Mouse (Mus musculus) left cerebral cortex, adult 2 months (tissue): ENCODE results near the gene 1190005I06Rik. TPM values are rescaled to one million over a fixed set of nuclear protein-coding genes. Genes with fewer than 3 reads are reported as not detected.

Experiments
- DNase-seq, 2 experiments: peaks; one replicate each; pipeline ENCODE4 v3.0.0; 2021 to 2022; ENCODE audit warnings: low spot score in 2 of 2, mixed read lengths in 1 of 2; ENCODE audit errors: extremely low spot score in 1 of 2
- H3K27ac ChIP-seq: fragments of 200-600 bp; 2 replicates; pipeline ENCODE4 v1.8.1; 2022
- H3K4me3 ChIP-seq: fragments of 200-600 bp; 2 replicates; pipeline ENCODE4 v1.8.1; 2022
- CTCF ChIP-seq: fragments of 200-600 bp; IDR thresholded peaks from 2 replicates; pipeline ENCODE4 v1.8.1; 2022; ENCODE audit warnings: antibody characterized with exemption, mild to moderate bottlenecking, moderate library complexity
- intact Hi-C: fragments of 180-260 bp; cut with DNase I; formaldehyde crosslinking; loops from one replicate; pipeline ENCODE4 v1.15.1; 2025
- long read RNA-seq, 2 experiments: library from polyadenylated mRNA; stranded (forward); transcript quantifications; one replicate each; pipeline ENCODE4 v2.0.0; 2021; ENCODE audit warnings: borderline mapping rate in 2 of 2
- total RNA-seq, 2 experiments: library from RNA; stranded (reverse); gene quantifications; 2 replicates each; pipeline ENCODE4 v1.2.3; 2021

Gene 1190005I06Rik
- 10 to 100 TPM; 11.3 to 11.5 TPM for total RNA-seq
- long read RNA-seq, experiment 1, transcript 1190005I06Rik-201 (4 exons, 844 nt): major isoform, 8 of 12 reads
- long read RNA-seq, experiment 1, partial matches to known transcripts: 0 of 12 reads
- long read RNA-seq, experiment 1, other reads (novel, unspliced or antisense): 3 of 12 reads
- long read RNA-seq, experiment 2, transcript 1190005I06Rik-201 (4 exons, 844 nt): major isoform, 6 of 6 reads
- long read RNA-seq, experiment 2, partial matches to known transcripts: 0 of 6 reads
- long read RNA-seq, experiment 2, other reads (novel, unspliced or antisense): 0 of 6 reads

DNA sequence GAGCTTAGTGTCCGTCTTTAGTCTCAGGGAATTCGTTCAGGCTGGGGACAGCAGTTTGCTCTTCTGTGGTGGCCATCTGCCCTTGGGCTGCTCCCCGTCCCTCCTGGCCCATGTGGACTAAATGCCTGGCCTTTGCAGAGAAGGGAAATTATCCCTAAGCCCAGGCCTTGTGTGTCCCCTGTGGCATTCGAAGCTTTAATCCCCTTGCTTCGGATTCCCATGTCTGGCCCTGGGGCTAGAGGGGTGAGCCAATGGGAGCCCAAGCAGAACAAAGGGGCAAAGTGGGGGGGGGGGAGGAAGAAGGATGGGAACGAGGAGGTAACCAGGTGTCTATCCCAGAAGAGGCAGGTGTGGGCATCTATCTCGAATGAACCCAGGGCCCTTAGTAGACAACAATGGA, at the start of gene 1190005I06Rik:
1190005I06Rik (minus strand) TSS at position 101 of the 400 bp plus-strand sequence.
- no peak for DNase-seq
- intact Hi-C loops: no loop called here
- Histone ChIP-seq H3K4me3 (no peak within 1 kb of the TSS), H3K27ac (no peak within 1 kb of the TSS)
- TF ChIP-seq CTCF: no peak

DNA sequence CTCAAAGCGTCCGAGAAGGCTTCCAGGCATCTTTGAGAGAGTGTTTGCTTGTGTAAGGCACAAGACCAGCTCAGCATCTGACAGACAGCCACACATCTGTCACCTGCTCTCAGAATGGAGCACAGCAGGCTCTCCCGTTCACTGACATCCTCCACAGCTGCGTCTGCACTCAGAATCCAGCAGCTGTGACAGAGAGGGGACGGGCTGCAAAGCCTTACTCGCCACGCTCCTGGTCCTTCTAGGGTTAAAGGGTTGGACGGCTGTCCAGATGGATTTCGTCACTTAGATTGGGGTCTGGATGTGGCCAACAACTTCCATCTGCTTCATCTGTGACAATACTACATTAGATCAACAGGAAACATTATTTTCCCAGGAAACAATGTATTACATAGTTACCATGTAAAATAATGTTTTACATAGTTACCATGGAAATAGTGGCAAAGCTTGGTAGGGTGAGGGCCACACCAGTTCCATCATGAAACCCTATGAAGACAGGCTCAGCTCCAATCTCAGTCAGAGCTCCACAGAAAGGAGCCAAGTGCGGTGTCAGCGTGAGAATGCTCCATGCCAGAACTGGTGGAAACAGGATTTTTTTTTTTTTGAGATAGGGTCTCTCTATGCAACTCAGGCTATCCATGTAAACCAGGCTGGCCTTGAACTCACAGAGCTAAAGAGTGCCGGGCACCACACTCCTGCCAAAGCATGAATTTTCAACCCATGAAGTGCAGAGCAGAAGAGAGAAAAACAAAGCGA, 49.1 kb upstream of the 1190005I06Rik start:
- Histone ChIP-seq H3K4me3 (no peak overlapping the region), H3K27ac (no peak overlapping the region)
- no peak for TF ChIP-seq CTCF
- intact Hi-C loops: no loop called here
- DNase-seq: no peak

DNA sequence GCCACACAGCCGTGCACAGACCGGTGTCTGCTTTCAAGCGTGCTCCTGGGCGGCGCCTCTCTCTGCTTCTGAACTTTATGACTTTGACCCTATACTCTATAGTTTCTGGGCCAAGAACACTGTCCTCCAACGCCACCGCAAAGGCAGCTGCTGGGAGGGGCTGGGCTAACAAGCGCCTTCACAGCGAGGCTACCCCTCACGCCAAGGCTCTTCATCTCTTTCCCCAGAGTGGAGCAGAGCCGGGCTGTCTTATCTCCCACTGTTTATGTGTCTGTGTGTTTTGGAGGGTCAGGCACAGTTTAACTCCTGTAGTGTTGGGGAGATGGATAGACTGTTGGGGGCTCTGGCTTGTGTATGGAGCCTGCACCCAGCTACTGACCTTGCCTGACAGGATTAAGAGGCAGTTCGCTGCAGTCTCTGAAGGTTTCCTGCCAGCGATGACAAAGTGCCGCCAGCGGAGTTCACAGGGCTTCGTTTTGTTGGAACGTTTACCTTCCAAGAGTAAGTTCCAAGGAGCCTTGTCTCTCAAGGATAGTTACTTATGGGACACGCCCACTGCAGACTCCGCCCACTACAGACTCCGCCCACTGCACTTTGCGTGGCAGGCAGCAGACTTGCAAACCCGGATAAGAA, 46.5 kb upstream of the 1190005I06Rik start:
- intact Hi-C loops: no loop called here
- Histone ChIP-seq H3K27ac (no peak overlapping the region), H3K4me3 (no peak overlapping the region)
- TF ChIP-seq CTCF: no peak
- DNase-seq: no peak

DNA sequence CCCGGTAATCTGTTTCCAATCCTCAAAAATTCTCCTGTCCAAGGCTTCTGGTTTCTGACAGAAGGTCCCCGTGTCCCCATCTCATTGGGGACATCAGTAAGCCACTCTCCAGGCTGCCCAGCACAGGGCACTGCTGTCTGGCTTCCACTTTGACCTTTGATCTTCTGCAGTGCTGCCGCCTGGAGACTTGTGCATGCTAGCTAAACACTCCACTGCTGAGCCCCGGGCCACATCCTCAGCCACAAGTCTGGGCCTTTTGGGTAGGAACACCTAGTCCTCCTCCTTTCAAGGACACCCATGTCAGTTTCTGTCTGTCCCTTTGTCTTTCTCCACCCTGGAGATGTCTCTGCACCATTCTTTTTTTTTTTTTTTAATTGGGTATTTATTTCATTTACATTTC, 45.5 kb upstream of the 1190005I06Rik start:
- no peak for DNase-seq
- no peak overlapping the region for H3K4me3 ChIP-seq
- H3K27ac ChIP-seq: no peak overlapping the region
- no peak for TF ChIP-seq CTCF
- intact Hi-C loops: no loop called here

DNA sequence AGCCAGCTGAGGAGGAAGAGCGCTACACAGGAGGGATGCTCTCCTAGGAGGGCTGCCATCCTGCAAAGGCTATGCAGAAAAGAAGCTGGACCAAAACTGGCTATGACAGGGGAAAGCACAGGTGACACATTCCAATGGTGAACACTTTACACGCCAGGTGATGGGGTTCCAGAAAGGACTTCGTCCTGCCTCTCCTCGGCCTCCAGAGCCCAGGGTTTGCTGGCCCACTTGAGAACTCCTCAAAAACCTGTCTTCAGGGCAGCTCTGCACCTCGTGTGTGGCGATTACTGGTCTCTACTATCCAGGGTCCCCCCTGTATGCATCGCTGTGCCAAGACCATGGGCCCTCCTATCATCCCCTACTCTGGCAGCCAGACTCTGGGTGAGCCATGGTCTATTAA, 41.1 kb upstream of the 1190005I06Rik start:
- H3K27ac ChIP-seq: no peak overlapping the region
- no peak for TF ChIP-seq CTCF
- H3K4me3 ChIP-seq: no peak overlapping the region
- intact Hi-C loops: no loop called here
- DNase-seq: no peak

DNA sequence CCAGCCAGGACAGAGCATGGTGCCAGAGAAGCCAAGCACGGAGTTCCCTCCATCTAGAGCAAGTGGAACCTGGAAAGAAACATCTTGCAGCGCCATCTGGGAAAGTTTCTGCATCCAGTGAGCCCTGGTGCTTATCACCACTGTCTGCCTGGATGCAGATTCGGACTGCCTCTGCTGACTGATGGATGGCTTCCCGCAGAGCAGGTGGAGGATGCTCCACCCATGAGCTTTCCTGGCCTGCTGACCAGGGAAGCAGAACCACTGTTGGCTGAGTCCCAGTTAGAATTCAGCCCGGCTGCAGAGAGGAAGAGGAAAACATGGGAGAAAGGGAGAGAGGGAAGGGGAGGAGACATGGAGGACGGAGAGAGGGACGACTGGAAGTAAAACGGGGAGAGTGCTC, 40.4 kb upstream of the 1190005I06Rik start:
- H3K4me3 ChIP-seq: no peak overlapping the region
- no peak for DNase-seq
- TF ChIP-seq CTCF: no peak
- no peak overlapping the region for H3K27ac ChIP-seq
- intact Hi-C loops: no loop called here

DNA sequence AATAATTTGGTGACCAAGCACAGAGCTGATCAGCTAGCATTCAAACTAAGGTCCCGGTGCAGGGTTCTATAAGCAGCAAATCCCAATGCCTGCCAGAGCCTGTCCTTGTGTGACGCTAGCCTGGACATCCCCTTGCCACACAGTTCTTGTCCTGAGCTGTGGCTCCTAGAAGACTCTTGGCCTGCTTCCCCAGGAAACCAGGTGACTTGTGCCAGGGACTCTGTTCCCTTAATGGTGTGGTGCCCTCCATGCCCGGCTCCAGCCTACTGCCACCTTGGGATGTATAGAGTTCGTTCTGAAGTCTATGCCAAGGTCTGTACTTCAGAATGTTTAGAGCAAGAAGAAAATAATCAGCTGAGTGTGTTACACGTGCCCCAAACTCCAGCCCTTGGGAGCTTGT, 39.1 kb upstream of the 1190005I06Rik start:
- no peak for TF ChIP-seq CTCF
- DNase-seq: no peak
- H3K4me3 ChIP-seq: no peak overlapping the region
- intact Hi-C loops: no loop called here
- H3K27ac ChIP-seq: no peak overlapping the region

DNA sequence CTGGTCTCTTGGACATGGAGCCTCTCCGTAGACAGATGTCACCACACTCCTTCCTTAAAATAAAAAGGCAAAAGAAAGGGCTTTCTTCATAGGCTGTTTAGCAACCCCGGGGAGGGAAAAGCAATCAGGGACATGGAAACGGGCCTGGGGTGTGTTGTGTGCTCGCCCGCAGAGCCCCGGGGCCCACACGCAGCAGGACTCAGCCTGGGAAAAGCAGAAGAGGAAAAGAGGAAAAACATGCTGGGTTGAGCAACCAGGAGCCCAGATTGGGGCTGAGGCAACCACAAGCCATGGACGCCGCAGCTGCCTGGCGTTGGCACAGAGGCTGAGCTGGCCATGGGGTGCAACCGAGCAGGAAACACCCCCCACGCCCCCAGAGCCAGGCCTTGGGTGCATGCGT, 38.6 kb upstream of the 1190005I06Rik start:
- DNase-seq: no peak
- intact Hi-C loops: no loop called here
- TF ChIP-seq CTCF: no peak
- no peak overlapping the region for H3K4me3 ChIP-seq
- H3K27ac ChIP-seq: no peak overlapping the region; the same call in 1 of the 2 replicates

DNA sequence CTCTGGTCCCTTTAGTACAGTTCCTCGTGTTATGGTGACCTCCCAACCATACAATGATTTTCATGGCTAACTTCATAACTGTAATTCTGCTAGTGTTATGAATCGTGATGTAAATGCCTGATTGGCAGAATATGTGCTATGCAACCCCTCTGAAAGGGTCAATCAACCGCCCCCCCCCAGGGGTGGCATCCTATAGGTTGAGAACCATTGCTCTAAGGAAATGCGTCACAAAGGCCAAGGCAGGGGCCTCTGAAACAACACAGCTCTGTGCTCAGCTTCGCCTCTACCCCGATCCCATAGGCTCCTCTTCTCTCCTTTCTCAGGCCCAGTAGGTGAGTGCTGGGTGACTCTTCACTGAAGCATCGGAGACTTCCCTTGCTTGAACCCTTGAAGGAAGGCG, 38.2 kb upstream of the 1190005I06Rik start:
- H3K27ac ChIP-seq: peak overlapping the region; percentile 15; the same call in 1 of the 2 replicates
- TF ChIP-seq CTCF: no peak

DNA sequence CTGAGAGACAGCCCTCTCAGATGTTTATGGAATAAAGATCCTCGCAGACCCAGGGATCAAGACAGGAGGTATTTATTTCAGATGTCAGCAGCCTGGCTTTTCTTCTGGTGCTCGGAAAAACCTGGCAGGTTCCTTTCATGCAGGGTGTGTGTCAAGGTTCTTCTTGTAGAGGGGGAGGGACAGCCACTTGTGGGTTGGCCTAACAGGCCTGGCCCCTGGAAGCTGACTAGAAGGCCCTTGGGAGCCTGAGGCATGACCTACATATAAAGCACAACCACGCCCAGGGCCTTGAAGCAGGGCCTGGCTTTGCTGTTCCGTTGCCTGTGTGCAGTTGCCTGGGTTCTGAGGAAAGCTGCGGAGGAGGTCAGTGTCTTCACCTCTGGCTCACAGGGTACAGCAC, 37.7 kb upstream of the 1190005I06Rik start:
- intact Hi-C loops: no loop called here
- TF ChIP-seq CTCF: no peak
- DNase-seq: no peak
- Histone ChIP-seq H3K4me3 (no peak overlapping the region), H3K27ac (no peak overlapping the region; the same call in 1 of the 2 replicates)

More for the DNA sequence above, 38.2 kb upstream of the 1190005I06Rik start:
- intact Hi-C loops: no loop called here
- H3K4me3 ChIP-seq: no peak overlapping the region
- no peak for DNase-seq

DNA sequence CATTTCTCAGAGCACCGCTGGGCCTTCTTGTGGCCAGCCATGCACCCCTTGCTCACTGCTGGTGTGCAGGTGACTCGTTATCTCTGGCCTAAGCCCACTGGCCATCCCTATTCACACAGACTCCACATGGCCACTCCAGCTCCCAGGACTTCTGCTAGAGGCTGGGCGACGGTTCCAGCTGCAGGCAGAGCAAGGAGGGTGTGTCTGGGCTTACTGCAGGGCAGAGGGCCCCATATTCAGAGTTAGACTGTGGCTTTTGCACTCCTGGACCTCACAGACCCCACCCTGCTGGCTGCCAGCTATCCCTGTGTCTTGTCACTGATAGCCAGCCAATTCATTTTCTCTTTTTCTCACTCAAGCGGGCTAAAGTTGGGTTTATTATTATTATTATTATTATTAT, 36.6 kb upstream of the 1190005I06Rik start:
- intact Hi-C loops: loop anchor here (5.0 kb wide), 1 partner anchor 53 kb away; the partner anchor contains the start of gene Irf8
- H3K27ac ChIP-seq: no peak overlapping the region
- no peak overlapping the region for H3K4me3 ChIP-seq
- no peak for DNase-seq
- no peak for TF ChIP-seq CTCF

DNA sequence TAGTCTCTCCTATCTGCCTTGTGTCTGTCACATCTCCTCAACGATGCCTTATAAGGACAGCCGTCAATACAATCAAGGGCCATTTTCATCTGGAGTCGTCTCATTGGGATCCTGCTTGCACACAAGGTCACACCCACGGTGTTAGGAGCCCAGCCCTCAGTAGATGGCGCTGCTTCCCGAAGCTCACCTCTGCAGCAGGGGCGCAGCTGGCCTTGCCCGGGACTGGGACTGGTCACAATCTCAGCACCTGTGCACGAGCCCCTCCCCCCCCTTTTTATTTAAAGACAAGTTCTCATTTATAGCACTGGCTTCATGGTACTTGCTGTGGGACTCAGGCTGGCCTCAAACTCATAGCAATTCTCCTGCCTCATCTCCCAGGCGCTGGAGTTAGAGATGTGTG, 36.2 kb upstream of the 1190005I06Rik start:
- TF ChIP-seq CTCF: peak; percentile 61
- intact Hi-C loops: loop anchor here (5.0 kb wide), 1 partner anchor 54 kb away; the partner anchor contains the start of gene Irf8
- H3K4me3 ChIP-seq: no peak overlapping the region
- peak; percentile 54 to 55 for DNase-seq
- H3K27ac ChIP-seq: no peak overlapping the region
